Mouse (Mus musculus): Measurements from ENCODE around the gene Rtn4. TPM values are rescaled to one million over a fixed set of nuclear protein-coding genes. Genes with fewer than 3 reads are reported as not detected.

The Rtn4 gene
- polyA plus RNA-seq, 1 experiment, result 418 TPM

- TF ChIP-seq POLR2A (IDR thresholded peaks at IDR 0.05; ENCODE audit: borderline replicate concordance, insufficient read depth, low read length) (no peak), CTCF (IDR thresholded peaks at IDR 0.05; ENCODE audit: borderline replicate concordance, insufficient read depth, low read depth, low read length) (no peak)
- H3K4me3 ChIP-seq (replicated peaks; ENCODE audit: insufficient read depth, low read depth, low read length), result no peak overlapping the region
- 77% methylated on average over 3 of the region's 3 CpGs for WGBS
Observed at GRCm38 (mm10) chr11:29770666-29771400, 78.1 kb downstream of the Rtn4 start.

GRCm38 (mm10) chr11:29772279-29772678 lies 79.5 kb downstream of the Rtn4 start:
- 93% methylated on average over 1 of the region's 1 CpGs for WGBS
- DNase-seq, result no peak
- no peaks in the 10 kb centered on the region for H3K27me3 ChIP-seq (ENCODE audit: control insufficient read depth, insufficient read depth, low read length)

More at GRCm38 (mm10) chr11:29770666-29771400, 78.1 kb downstream of the Rtn4 start:
- H3K4me1 ChIP-seq (ENCODE audit: control insufficient read depth, insufficient read depth, low read length), result no peaks in the 10 kb centered on the region; the same call in 1 of the 2 replicates
- DNase-seq, result no peak
- H3K27me3 ChIP-seq (ENCODE audit: control insufficient read depth, insufficient read depth, low read length), result no peaks in the 10 kb centered on the region
- no peak overlapping the region for H3K27ac ChIP-seq (ENCODE audit: insufficient read depth, low read length)

GRCm38 (mm10) chr11:29774296-29774695 lies 81.5 kb downstream of the Rtn4 start:
- H3K27ac ChIP-seq (ENCODE audit: insufficient read depth, low read length), result no peak overlapping the region
- 46% methylated on average over 2 of the region's 2 CpGs for WGBS

More at GRCm38 (mm10) chr11:29772279-29772678, 79.5 kb downstream of the Rtn4 start:
- no peak overlapping the region for H3K27ac ChIP-seq (ENCODE audit: insufficient read depth, low read length)
- no peaks in the 10 kb centered on the region for H3K4me1 ChIP-seq (ENCODE audit: control insufficient read depth, insufficient read depth, low read length)
- TF ChIP-seq POLR2A (IDR thresholded peaks at IDR 0.05; ENCODE audit: borderline replicate concordance, insufficient read depth, low read length) (no peak), CTCF (IDR thresholded peaks at IDR 0.05; ENCODE audit: borderline replicate concordance, insufficient read depth, low read depth, low read length) (no peak)
- H3K4me3 ChIP-seq (replicated peaks; ENCODE audit: insufficient read depth, low read depth, low read length), result no peak overlapping the region

GRCm38 (mm10) chr11:29774760-29775159 lies 82.0 kb downstream of the Rtn4 start:
- Histone ChIP-seq H3K4me3 (replicated peaks; ENCODE audit: insufficient read depth, low read depth, low read length) (no peak overlapping the region), H3K27ac (ENCODE audit: insufficient read depth, low read length) (no peak overlapping the region), H3K4me1 (ENCODE audit: control insufficient read depth, insufficient read depth, low read length) (peaks cover 2% of the 10 kb centered on the region; the same call in 1 of the 2 replicates), H3K27me3 (ENCODE audit: control insufficient read depth, insufficient read depth, low read length) (no peaks in the 10 kb centered on the region)
- TF ChIP-seq CTCF (IDR thresholded peaks at IDR 0.05; ENCODE audit: borderline replicate concordance, insufficient read depth, low read depth, low read length), result no peak
- TF ChIP-seq POLR2A (IDR thresholded peaks at IDR 0.05; ENCODE audit: borderline replicate concordance, insufficient read depth, low read length), result no peak
- no peak for DNase-seq
- WGBS, result 76% methylated on average over 2 of the region's 2 CpGs

More at GRCm38 (mm10) chr11:29774296-29774695, 81.5 kb downstream of the Rtn4 start:
- H3K27me3 ChIP-seq (ENCODE audit: control insufficient read depth, insufficient read depth, low read length), result no peaks in the 10 kb centered on the region
- DNase-seq, result no peak
- no peak overlapping the region for H3K4me3 ChIP-seq (replicated peaks; ENCODE audit: insufficient read depth, low read depth, low read length)
- peaks cover 2% of the 10 kb centered on the region; the same call in 1 of the 2 replicates for H3K4me1 ChIP-seq (ENCODE audit: control insufficient read depth, insufficient read depth, low read length)
- TF ChIP-seq CTCF (IDR thresholded peaks at IDR 0.05; ENCODE audit: borderline replicate concordance, insufficient read depth, low read depth, low read length) (no peak), POLR2A (IDR thresholded peaks at IDR 0.05; ENCODE audit: borderline replicate concordance, insufficient read depth, low read length) (no peak)

- TF ChIP-seq POLR2A (IDR thresholded peaks at IDR 0.05; ENCODE audit: borderline replicate concordance, insufficient read depth, low read length) (no peak), CTCF (IDR thresholded peaks at IDR 0.05; ENCODE audit: borderline replicate concordance, insufficient read depth, low read depth, low read length) (no peak)
Observed at GRCm38 (mm10) chr11:29777964-29778363, 85.2 kb downstream of the Rtn4 start.

GRCm38 (mm10) chr11:29778936-29779335 lies 86.2 kb downstream of the Rtn4 start:
- WGBS, result 94% methylated on average over 3 of the region's 3 CpGs
- no peak for TF ChIP-seq CTCF (IDR thresholded peaks at IDR 0.05; ENCODE audit: borderline replicate concordance, insufficient read depth, low read depth, low read length)
- TF ChIP-seq POLR2A (IDR thresholded peaks at IDR 0.05; ENCODE audit: borderline replicate concordance, insufficient read depth, low read length), result no peak
- Histone ChIP-seq H3K27ac (ENCODE audit: insufficient read depth, low read length) (no peak overlapping the region), H3K4me1 (ENCODE audit: control insufficient read depth, insufficient read depth, low read length) (peaks cover 2% of the 10 kb centered on the region; the same call in 1 of the 2 replicates), H3K4me3 (replicated peaks; ENCODE audit: insufficient read depth, low read depth, low read length) (no peak overlapping the region), H3K27me3 (ENCODE audit: control insufficient read depth, insufficient read depth, low read length) (no peaks in the 10 kb centered on the region)
- no peak for DNase-seq

More at GRCm38 (mm10) chr11:29777964-29778363, 85.2 kb downstream of the Rtn4 start:
- peaks cover 2% of the 10 kb centered on the region; the same call in 1 of the 2 replicates for H3K4me1 ChIP-seq (ENCODE audit: control insufficient read depth, insufficient read depth, low read length)
- no peaks in the 10 kb centered on the region for H3K27me3 ChIP-seq (ENCODE audit: control insufficient read depth, insufficient read depth, low read length)
- no peak overlapping the region for H3K4me3 ChIP-seq (replicated peaks; ENCODE audit: insufficient read depth, low read depth, low read length)
- peak in 1 of 2 experiments; percentile 50 for DNase-seq
- no peak overlapping the region for H3K27ac ChIP-seq (ENCODE audit: insufficient read depth, low read length)

GRCm38 (mm10) chr11:29779409-29780026 lies 86.8 kb downstream of the Rtn4 start:
- Histone ChIP-seq H3K4me1 (ENCODE audit: control insufficient read depth, insufficient read depth, low read length) (peaks cover 2% of the 10 kb centered on the region; the same call in 1 of the 2 replicates), H3K27me3 (ENCODE audit: control insufficient read depth, insufficient read depth, low read length) (no peaks in the 10 kb centered on the region), H3K4me3 (replicated peaks; ENCODE audit: insufficient read depth, low read depth, low read length) (no peak overlapping the region), H3K27ac (ENCODE audit: insufficient read depth, low read length) (no peak overlapping the region)
- TF ChIP-seq CTCF (IDR thresholded peaks at IDR 0.05; ENCODE audit: borderline replicate concordance, insufficient read depth, low read depth, low read length), result no peak
- TF ChIP-seq POLR2A (IDR thresholded peaks at IDR 0.05; ENCODE audit: borderline replicate concordance, insufficient read depth, low read length), result no peak
- no peak for DNase-seq
- WGBS, result 49% methylated on average over 2 of the region's 2 CpGs
